ENCODE assay signal across 7 mouse cellular contexts in the genomic region with DNA sequence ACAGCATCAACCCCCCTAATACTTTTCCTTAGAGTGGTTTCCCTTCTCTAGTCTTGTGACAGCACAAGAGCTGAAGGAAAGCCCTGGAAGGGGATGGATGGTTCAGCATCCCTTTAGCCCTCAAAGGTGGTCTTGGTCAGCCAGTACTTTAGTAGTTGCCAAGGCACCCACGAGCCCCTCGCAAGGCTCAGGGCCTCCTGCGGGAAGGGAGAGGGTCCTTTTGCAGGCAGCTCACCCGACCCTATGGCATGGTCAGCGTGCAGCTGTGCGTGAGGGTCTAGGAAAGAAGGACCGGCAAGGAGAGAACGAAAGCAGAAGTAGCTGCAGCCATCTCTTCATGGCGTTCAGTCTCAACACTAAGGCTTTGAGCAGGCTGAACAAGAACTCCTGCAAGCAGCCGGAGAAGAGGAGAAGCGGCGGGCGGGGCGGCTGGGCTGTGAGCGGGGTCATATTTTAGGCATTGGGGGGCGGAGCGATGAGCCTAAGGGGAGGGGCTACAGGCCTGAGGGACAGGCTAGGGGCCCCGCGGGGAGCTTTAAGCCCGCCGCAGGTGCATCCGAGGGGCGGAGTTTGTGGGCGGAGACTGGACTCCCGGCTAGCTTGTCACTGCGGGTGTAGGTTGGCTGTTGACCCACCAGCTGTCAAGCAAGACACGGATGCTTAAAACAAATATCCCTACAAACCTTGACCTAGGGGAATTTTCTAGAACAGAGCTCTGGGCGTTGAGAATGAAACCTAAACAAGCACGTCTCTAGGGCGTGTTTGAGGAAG. TPM values are rescaled to one million over a fixed set of nuclear protein-coding genes. Genes with fewer than 3 reads are reported as not detected.
DNase-seq lines count a peak whose midpoint lies in the region; ATAC-seq lines count a peak whose summit lies in the region.

No protein-coding gene starts in this region.

- H3K9me3 ChIP-seq in forebrain, embryonic 16.5 days (ENCODE audit: control insufficient read depth, low read length) = no peaks in the 10 kb centered on the region
- H3K9me3 ChIP-seq in hindbrain, embryonic 10.5 days = no peaks in the 10 kb centered on the region
- H3K9me3 ChIP-seq in limb, embryonic 10.5 days (replicated peaks) = no peaks in the 10 kb centered on the region
- H3K9me3 ChIP-seq in midbrain, embryonic 10.5 days (replicated peaks) = no peaks in the 10 kb centered on the region

- H3K36me3 ChIP-seq in forebrain, embryonic 16.5 days (ENCODE audit: control insufficient read depth, insufficient read depth) = no peaks in the 10 kb centered on the region
- H3K36me3 ChIP-seq in hindbrain, embryonic 10.5 days = peaks cover 5% of the 10 kb centered on the region; the same call in 1 of the 2 replicates
- peaks cover 10% of the 10 kb centered on the region for H3K36me3 ChIP-seq in limb, embryonic 10.5 days
- peaks cover 5% of the 10 kb centered on the region; the same call in 1 of the 2 replicates for H3K36me3 ChIP-seq in midbrain, embryonic 10.5 days

- WGBS in forebrain, embryonic 16.5 days = under 1% methylated on average over 27 of the region's 30 CpGs
- 2% methylated on average over 30 of the region's 30 CpGs for WGBS in hindbrain, embryonic 10.5 days
- WGBS in limb, embryonic 10.5 days = 1% methylated on average over 30 of the region's 30 CpGs
- under 1% methylated on average over 30 of the region's 30 CpGs for WGBS in midbrain, embryonic 10.5 days

- ATAC-seq in forebrain, embryonic 16.5 days = peak; percentile 78

- H3K9ac ChIP-seq in forebrain, embryonic 16.5 days (replicated peaks; ENCODE audit: low read depth, low read length) = peak overlapping the region; percentile 38

- peak overlapping the region; percentile 57 for H3K4me2 ChIP-seq in forebrain, embryonic 16.5 days (ENCODE audit: low read length)

- DNase-seq in T-cell, adult 2 months (ENCODE audit: low spot score) = peak; percentile 58
- peak; percentile 74 for DNase-seq in cerebellum, adult 11-12 months
- DNase-seq in hindbrain, embryonic 10.5 days (ENCODE audit: low spot score) = peak; percentile 86
- peak; percentile 85 for DNase-seq in limb, embryonic 10.5 days (ENCODE audit: low spot score)
- DNase-seq in midbrain, embryonic 10.5 days (ENCODE audit: low spot score) = peak; percentile 84
- peak; percentile 23 for DNase-seq in right cerebral cortex, postnatal 4 days

- H3K27ac ChIP-seq in forebrain, embryonic 16.5 days (ENCODE audit: low read length) = no peak overlapping the region
- H3K27ac ChIP-seq in hindbrain, embryonic 10.5 days = peak overlapping the region; percentile 78
- 0 out of 2 replicates have a peak overlapping the region, but pooled peaks have one; percentile 37 for H3K27ac ChIP-seq in limb, embryonic 10.5 days
- H3K27ac ChIP-seq in midbrain, embryonic 10.5 days (replicated peaks) = peak overlapping the region; percentile 76

- H3K4me1 ChIP-seq in forebrain, embryonic 16.5 days (replicated peaks; ENCODE audit: control insufficient read depth, insufficient read depth, low read length) = peaks cover 9% of the 10 kb centered on the region
- peaks cover 26% of the 10 kb centered on the region for H3K4me1 ChIP-seq in hindbrain, embryonic 10.5 days (replicated peaks)
- peaks cover 17% of the 10 kb centered on the region for H3K4me1 ChIP-seq in limb, embryonic 10.5 days
- peaks cover 25% of the 10 kb centered on the region for H3K4me1 ChIP-seq in midbrain, embryonic 10.5 days

- peaks cover under 1% of the 10 kb centered on the region; the same call in 1 of the 2 replicates for H3K27me3 ChIP-seq in forebrain, embryonic 16.5 days (replicated peaks; ENCODE audit: control insufficient read depth, insufficient read depth, low read length)
- peaks cover 27% of the 10 kb centered on the region for H3K27me3 ChIP-seq in hindbrain, embryonic 10.5 days (ENCODE audit: insufficient read depth, poor library complexity, severe bottlenecking)
- H3K27me3 ChIP-seq in limb, embryonic 10.5 days (ENCODE audit: low read depth, poor library complexity, severe bottlenecking) = peaks cover 43% of the 10 kb centered on the region
- H3K27me3 ChIP-seq in midbrain, embryonic 10.5 days (ENCODE audit: low read depth, poor library complexity, severe bottlenecking) = peaks cover 28% of the 10 kb centered on the region

- H3K4me3 ChIP-seq in forebrain, embryonic 16.5 days (replicated peaks; ENCODE audit: low read length) = peak overlapping the region; percentile 37
- H3K4me3 ChIP-seq in hindbrain, embryonic 10.5 days = peak overlapping the region; percentile 52
- H3K4me3 ChIP-seq in limb, embryonic 10.5 days = peak overlapping the region; percentile 46
- peak overlapping the region; percentile 54 for H3K4me3 ChIP-seq in midbrain, embryonic 10.5 days

RNA-seq across cellular contexts. Expression of gene Synj2, which starts 6.3 kb away (rescaled TPM):
- polyA plus RNA-seq in forebrain, embryonic 16.5 days (2015; fragmentation: Nextera tagmentation; extraction: Ambion mirVana) = 1.4 and 2.5 TPM in 2 replicates
- polyA plus RNA-seq in hindbrain, embryonic 10.5 days (2016; fragmentation: Nextera tagmentation; extraction: Ambion mirVana) = 1.6 and 2.4 TPM in 2 replicates
- polyA plus RNA-seq in limb, embryonic 10.5 days (2016; fragmentation: Nextera tagmentation; extraction: Ambion mirVana) = 0.75 and 1.1 TPM in 2 replicates
- 0.88 and 1.3 TPM in 2 replicates for polyA plus RNA-seq in midbrain, embryonic 10.5 days (2016; fragmentation: Nextera tagmentation; extraction: Ambion mirVana)

Comparison
In these comparisons a context has a peak if more than half of its experiments do, and no peak if none do; other contexts are left out.
1. DNase-seq: peak in every context shown above with its lines; median percentile 86 in hindbrain, embryonic 10.5 days; 85 in limb, embryonic 10.5 days; 84 in midbrain, embryonic 10.5 days; 74 in cerebellum, adult 11-12 months; 58 in T-cell, adult 2 months; 23 in right cerebral cortex, postnatal 4 days.